Mouse (Mus musculus): ENCODE measurements around the gene Fam171a1.

DNA sequence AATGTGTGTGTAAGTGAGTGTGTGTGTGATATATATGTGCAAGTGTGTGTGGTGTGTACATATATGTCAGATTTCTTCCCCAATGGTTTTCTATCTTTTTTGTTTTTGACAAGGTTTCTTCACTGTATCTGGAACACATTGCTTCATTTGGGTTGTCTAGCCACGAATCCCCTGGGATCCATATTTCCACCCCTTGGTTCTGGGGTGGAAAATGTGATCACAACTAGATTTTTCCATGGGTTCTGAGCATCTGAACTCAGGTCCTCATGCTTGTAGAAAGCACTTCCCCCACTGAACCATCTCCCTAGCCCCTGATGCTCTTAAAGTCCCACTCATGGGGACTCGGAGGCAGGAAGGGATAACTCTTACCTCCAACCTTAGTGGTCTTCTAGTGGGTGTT, 159.3 kb downstream of the Fam171a1 start:
- TF ChIP-seq CTCF (IDR thresholded peaks at IDR 0.05; ENCODE audit: borderline replicate concordance, insufficient read depth, low read depth, low read length) (no peak), POLR2A (IDR thresholded peaks at IDR 0.05; ENCODE audit: borderline replicate concordance, insufficient read depth, low read length) (no peak)

All from cerebellum, adult 2 months (tissue).